Mouse (Mus musculus): ENCODE data around the gene Man2b2. TPM values are rescaled to one million over a fixed set of nuclear protein-coding genes. Genes with fewer than 3 reads are reported as not detected.
A peak's percentile ranks its signal among the peaks of the same experiment; 100 is the strongest.
"Not testable (repeated sequence)": the region's sequence is repeated elsewhere in the genome, so short reads cannot be mapped to it uniquely, and the experiment has no call there.

The Man2b2 gene
- polyA plus RNA-seq, 1 experiment from 2014 or later = 99.0 TPM

DNA sequence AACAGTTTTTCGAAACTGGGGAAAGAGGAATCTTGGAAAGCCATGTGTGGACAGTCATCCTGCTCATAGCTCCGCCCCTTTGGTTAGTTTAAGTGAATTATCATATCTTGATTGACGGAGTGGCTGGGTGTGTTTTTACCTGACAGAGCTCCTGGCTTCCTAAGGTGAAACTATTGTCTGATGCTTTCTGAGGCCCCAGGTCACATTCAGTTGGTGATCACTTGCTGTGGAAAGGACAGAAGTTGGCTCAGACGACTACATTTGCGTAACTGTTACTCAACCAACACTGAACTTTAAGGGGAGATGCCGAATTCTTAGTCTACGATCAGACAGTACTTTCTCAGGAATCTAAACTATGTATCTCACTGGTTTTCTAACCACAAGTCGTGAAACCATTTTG is 33.2 kb downstream of the Man2b2 start:
- peaks cover 4% of the 10 kb centered on the region; the same call in 1 of the 2 replicates for H3K36me3 ChIP-seq (ENCODE audit: control insufficient read depth, insufficient read depth)
- WGBS = 50% methylated on average over 8 of the region's 8 CpGs
- H3K27ac ChIP-seq (ENCODE audit: low read depth, low read length) = 0 out of 2 replicates have a peak overlapping the region, but pooled peaks have one; percentile 95
- H3K9me3 ChIP-seq (ENCODE audit: control insufficient read depth) = no peaks in the 10 kb centered on the region
- H3K4me2 ChIP-seq (replicated peaks; ENCODE audit: low read depth) = peak overlapping the region; percentile 69
- no peak overlapping the region for H3K9ac ChIP-seq (ENCODE audit: low read depth, low read length)
- ATAC-seq = 0 out of 2 replicates have a peak, but pooled peaks have one; percentile 4
- no peaks in the 10 kb centered on the region for H3K4me1 ChIP-seq (replicated peaks; ENCODE audit: control insufficient read depth, insufficient read depth, low read length)
- no peaks in the 10 kb centered on the region for H3K27me3 ChIP-seq (replicated peaks; ENCODE audit: control insufficient read depth, insufficient read depth, low read length)
- no peak for TF ChIP-seq CTCF (IDR thresholded peaks at IDR 0.05; ENCODE audit: low read depth)
- H3K4me3 ChIP-seq (ENCODE audit: low read depth, low read length) = peak overlapping the region; percentile 65

DNA sequence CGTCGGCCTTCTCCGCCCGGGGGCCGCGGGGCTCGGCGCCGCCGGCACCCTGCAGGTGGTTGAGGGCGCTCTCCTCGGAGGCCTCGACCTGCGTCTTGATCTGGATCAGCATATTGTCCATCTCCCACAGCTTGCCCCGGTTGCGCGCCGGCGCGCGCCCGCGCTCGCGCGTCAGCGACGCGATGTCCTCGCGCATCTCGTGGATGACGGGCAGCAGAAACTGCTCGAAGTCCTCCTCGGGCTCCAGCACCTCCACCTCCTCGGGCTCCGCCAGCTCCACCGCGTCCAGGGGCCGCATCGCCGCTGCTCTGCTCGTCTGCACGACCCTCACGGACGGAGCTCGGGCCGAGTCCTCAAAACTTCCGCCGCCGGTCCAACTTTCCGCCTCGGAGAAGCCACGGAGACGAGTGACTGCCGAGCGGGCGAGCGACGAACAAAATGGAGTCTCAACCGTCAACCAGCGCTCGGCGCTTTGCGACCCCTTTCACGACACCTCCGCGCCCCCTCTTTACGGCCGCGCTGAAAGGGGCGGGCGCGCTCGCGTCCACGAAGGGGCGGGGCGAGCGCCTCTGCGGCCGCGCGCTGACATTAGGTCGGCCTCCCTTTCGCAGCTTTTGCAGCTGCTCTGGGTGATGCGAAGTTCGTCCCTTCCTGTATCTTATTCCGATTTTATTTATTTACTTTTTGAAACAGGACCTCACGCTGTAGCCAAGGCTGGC is 34.0 kb downstream of the Man2b2 start, which contains the start of gene Mrfap1:
TSS of gene Mrfap1 (minus strand) at position 477 of the 719 bp plus-strand sequence.
- peak within 1 kb of the TSS; percentile 95 for H3K27ac ChIP-seq (ENCODE audit: low read depth, low read length)
- not testable (repeated sequence) for H3K27me3 ChIP-seq (replicated peaks; ENCODE audit: control insufficient read depth, insufficient read depth, low read length); H3K4me1 ChIP-seq (replicated peaks; ENCODE audit: control insufficient read depth, insufficient read depth, low read length); H3K9me3 ChIP-seq (ENCODE audit: control insufficient read depth); H3K36me3 ChIP-seq (ENCODE audit: control insufficient read depth, insufficient read depth)
- H3K4me3 ChIP-seq (ENCODE audit: low read depth, low read length) = peak within 1 kb of the TSS; percentile 65
- H3K4me2 ChIP-seq (replicated peaks; ENCODE audit: low read depth) = peak within 1 kb of the TSS; percentile 69
- peak; percentile 73 for ATAC-seq
- WGBS = under 1% methylated on average over 80 of the region's 90 CpGs
- H3K9ac ChIP-seq (ENCODE audit: low read depth, low read length) = peak within 1 kb of the TSS; percentile 73

- Histone ChIP-seq H3K9ac (ENCODE audit: low read depth, low read length) (peak overlapping the region; percentile 73), H3K4me2 (replicated peaks; ENCODE audit: low read depth) (peak overlapping the region; percentile 69), H3K4me3 (ENCODE audit: low read depth, low read length) (peak overlapping the region; percentile 65), H3K27ac (ENCODE audit: low read depth, low read length) (peak overlapping the region; percentile 95)
- not testable (repeated sequence) for H3K4me1 ChIP-seq (replicated peaks; ENCODE audit: control insufficient read depth, insufficient read depth, low read length); H3K27me3 ChIP-seq (replicated peaks; ENCODE audit: control insufficient read depth, insufficient read depth, low read length); H3K9me3 ChIP-seq (ENCODE audit: control insufficient read depth); H3K36me3 ChIP-seq (ENCODE audit: control insufficient read depth, insufficient read depth)
- WGBS = 5% methylated on average over 31 of the region's 37 CpGs
- peak; percentile 6; the same call in 1 of the 2 replicates for ATAC-seq
- TF ChIP-seq CTCF (IDR thresholded peaks at IDR 0.05; ENCODE audit: low read depth) = peak; percentile 41
These were observed 34.7 kb downstream of the Man2b2 start for GRCm38 (mm10) chr5:36795647-36796295.

DNA sequence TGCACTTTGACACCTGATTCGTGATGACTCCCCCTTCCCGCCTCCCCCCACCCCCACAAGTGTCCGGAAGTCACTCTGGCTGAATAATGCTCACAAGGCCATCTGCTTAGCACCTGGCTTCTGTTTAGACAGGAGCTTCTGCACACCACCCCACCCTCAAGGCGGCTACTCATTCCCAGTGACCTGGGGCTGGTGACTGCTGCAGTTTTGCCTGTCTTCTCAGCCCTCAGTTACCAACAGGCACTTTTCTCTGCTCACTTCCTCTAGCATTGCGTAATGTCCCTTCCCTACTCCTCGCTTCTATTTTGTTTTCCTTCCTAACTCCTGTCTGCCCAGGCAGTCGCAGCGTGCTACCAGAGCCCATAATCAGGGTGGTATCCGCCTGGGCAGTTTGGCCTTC is 38.6 kb downstream of the Man2b2 start:
- no peaks in the 10 kb centered on the region for H3K27me3 ChIP-seq (replicated peaks; ENCODE audit: control insufficient read depth, insufficient read depth, low read length)
- H3K9ac ChIP-seq (ENCODE audit: low read depth, low read length) = no peak overlapping the region
- no peak for TF ChIP-seq CTCF (IDR thresholded peaks at IDR 0.05; ENCODE audit: low read depth)
- ATAC-seq = no peak
- peaks cover 4% of the 10 kb centered on the region; the same call in 1 of the 2 replicates for H3K36me3 ChIP-seq (ENCODE audit: control insufficient read depth, insufficient read depth)
- no peak overlapping the region for H3K27ac ChIP-seq (ENCODE audit: low read depth, low read length)
- H3K4me1 ChIP-seq (replicated peaks; ENCODE audit: control insufficient read depth, insufficient read depth, low read length) = no peaks in the 10 kb centered on the region
- no peak overlapping the region for H3K4me2 ChIP-seq (replicated peaks; ENCODE audit: low read depth)
- WGBS = 56% methylated on average over 9 of the region's 9 CpGs
- H3K4me3 ChIP-seq (ENCODE audit: low read depth, low read length) = no peak overlapping the region
- H3K9me3 ChIP-seq (ENCODE audit: control insufficient read depth) = no peaks in the 10 kb centered on the region

GRCm38 (mm10) chr5:36786052-36786451 is 44.4 kb downstream of the Man2b2 start:
- H3K27me3 ChIP-seq (replicated peaks; ENCODE audit: control insufficient read depth, insufficient read depth, low read length) = no peaks in the 10 kb centered on the region
- ATAC-seq = no peak
- H3K4me3 ChIP-seq (ENCODE audit: low read depth, low read length) = no peak overlapping the region
- no peak overlapping the region for H3K4me2 ChIP-seq (replicated peaks; ENCODE audit: low read depth)
- H3K9me3 ChIP-seq (ENCODE audit: control insufficient read depth) = 0 out of 2 replicates have a peak, but pooled peaks cover 2% of the 10 kb centered on the region
- TF ChIP-seq CTCF (IDR thresholded peaks at IDR 0.05; ENCODE audit: low read depth) = no peak
- no peaks in the 10 kb centered on the region for H3K36me3 ChIP-seq (ENCODE audit: control insufficient read depth, insufficient read depth)
- WGBS = 96% methylated on average over 5 of the region's 5 CpGs
- no peaks in the 10 kb centered on the region for H3K4me1 ChIP-seq (replicated peaks; ENCODE audit: control insufficient read depth, insufficient read depth, low read length)
- H3K9ac ChIP-seq (ENCODE audit: low read depth, low read length) = no peak overlapping the region
- no peak overlapping the region for H3K27ac ChIP-seq (ENCODE audit: low read depth, low read length)

DNA sequence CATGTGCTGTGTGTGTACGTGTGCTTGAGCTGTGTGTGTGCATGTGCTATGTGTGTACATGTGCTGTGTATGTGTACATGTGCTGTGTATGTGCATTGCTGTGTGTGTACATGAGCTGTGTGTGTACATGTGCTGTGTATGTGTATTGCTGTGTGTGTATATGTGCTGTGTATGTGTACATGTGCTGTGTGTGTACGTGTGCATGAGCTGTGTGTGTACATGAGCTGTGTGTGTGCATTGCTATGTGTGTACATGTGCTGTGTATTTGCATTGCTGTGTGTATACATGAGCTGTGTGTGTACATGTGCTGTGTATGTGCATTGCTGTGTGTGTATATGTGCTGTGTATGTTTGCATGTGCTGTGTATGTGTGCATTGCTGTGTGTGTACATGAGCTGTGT is 50.9 kb downstream of the Man2b2 start:
- ATAC-seq = no peak
- WGBS = 90% methylated on average over 2 of the region's 2 CpGs
- no peak overlapping the region for H3K4me2 ChIP-seq (replicated peaks; ENCODE audit: low read depth)
- H3K27me3 ChIP-seq (replicated peaks; ENCODE audit: control insufficient read depth, insufficient read depth, low read length) = no peaks in the 10 kb centered on the region
- H3K9ac ChIP-seq (ENCODE audit: low read depth, low read length) = no peak overlapping the region
- no peak for TF ChIP-seq CTCF (IDR thresholded peaks at IDR 0.05; ENCODE audit: low read depth)
- H3K27ac ChIP-seq (ENCODE audit: low read depth, low read length) = no peak overlapping the region
- H3K9me3 ChIP-seq (ENCODE audit: control insufficient read depth) = no peaks in the 10 kb centered on the region; the same call in 1 of the 2 replicates
- H3K4me1 ChIP-seq (replicated peaks; ENCODE audit: control insufficient read depth, insufficient read depth, low read length) = no peaks in the 10 kb centered on the region
- H3K36me3 ChIP-seq (ENCODE audit: control insufficient read depth, insufficient read depth) = no peaks in the 10 kb centered on the region
- no peak overlapping the region for H3K4me3 ChIP-seq (ENCODE audit: low read depth, low read length)
